Mouse (Mus musculus): ENCODE measurements around the gene Gm17949.

- no peak for TF ChIP-seq POLR2A (IDR thresholded peaks at IDR 0.05; ENCODE audit: insufficient read length, low read depth)
- no peak for TF ChIP-seq TCF12 (IDR thresholded peaks at IDR 0.05; ENCODE audit: insufficient read depth, poor library complexity, severe bottlenecking)
- no peak for TF ChIP-seq E2F4 (IDR thresholded peaks at IDR 0.05; ENCODE audit: insufficient read depth)
- TF ChIP-seq POLR2AphosphoS2 (IDR thresholded peaks at IDR 0.05; ENCODE audit: insufficient read length, low read depth), result no peak
- TF ChIP-seq MAX (IDR thresholded peaks at IDR 0.05; ENCODE audit: low read depth), result no peak
- no peak for TF ChIP-seq USF1 (IDR thresholded peaks at IDR 0.05; ENCODE audit: low read depth)
- no peak for TF ChIP-seq MYOD1 (IDR thresholded peaks at IDR 0.05; ENCODE audit: control insufficient read depth in 1 of 3, insufficient read length in 2 of 3, low read depth in 2 of 3)
- no peak for TF ChIP-seq CEBPB (IDR thresholded peaks at IDR 0.05; ENCODE audit: insufficient read depth, poor library complexity, severe bottlenecking)
- no peak for TF ChIP-seq REST (IDR thresholded peaks at IDR 0.05; ENCODE audit: insufficient read depth, insufficient read length)
- no peak for TF ChIP-seq MYOG (IDR thresholded peaks at IDR 0.05; ENCODE audit: control insufficient read depth in 1 of 3, insufficient read depth in 1 of 3, insufficient read length in 2 of 3, low read depth in 2 of 3)
These were observed 30.2 kb upstream of the Gm17949 start for GRCm38 (mm10) chr17:56981049-56981448.
